ENCODE assay signal across 8 mouse cellular contexts in genomic region chr9:32695492-32696190, GRCm38 (mm10). TPM values are rescaled to one million over a fixed set of nuclear protein-coding genes. Genes with fewer than 3 reads are reported as not detected.
DNase-seq lines count a peak whose midpoint lies in the region; ATAC-seq and TF ChIP-seq lines count a peak whose summit lies in the region.

No protein-coding gene starts in this region.

- H3K9ac ChIP-seq in embryonic facial prominence, embryonic 15.5 days, result peak overlapping the region; percentile 67
- peak overlapping the region; percentile 80 for H3K9ac ChIP-seq in kidney, embryonic 14.5 days (ENCODE audit: low read depth, low read length)
- H3K9ac ChIP-seq in limb, embryonic 14.5 days (ENCODE audit: low read depth, low read length, severe bottlenecking), result peak overlapping the region; percentile 72
- H3K9ac ChIP-seq in midbrain, embryonic 16.5 days (ENCODE audit: low read depth, low read length), result peak overlapping the region; percentile 49

- H3K4me1 ChIP-seq in bone marrow, adult 2 months (ENCODE audit: control insufficient read depth, insufficient read depth, low read length), result peaks cover 4% of the 10 kb centered on the region; the same call in 1 of the 2 replicates
- H3K4me1 ChIP-seq in embryonic facial prominence, embryonic 15.5 days, result peaks cover 11% of the 10 kb centered on the region
- peaks cover 4% of the 10 kb centered on the region; the same call in 1 of the 2 replicates for H3K4me1 ChIP-seq in kidney, embryonic 14.5 days (ENCODE audit: control insufficient read depth, insufficient read depth, low read length)
- H3K4me1 ChIP-seq in limb, embryonic 14.5 days (ENCODE audit: control insufficient read depth, insufficient read depth, low read length), result peaks cover 12% of the 10 kb centered on the region
- H3K4me1 ChIP-seq in midbrain, embryonic 16.5 days (ENCODE audit: control insufficient read depth, insufficient read depth, low read length), result peaks cover 8% of the 10 kb centered on the region
- H3K4me1 ChIP-seq in spleen, adult 2 months (ENCODE audit: control insufficient read depth, insufficient read depth, insufficient read length), result peaks cover 4% of the 10 kb centered on the region; the same call in 1 of the 2 replicates

- TF ChIP-seq CTCF in bone marrow, adult 2 months (IDR thresholded peaks at IDR 0.05; ENCODE audit: control insufficient read depth, insufficient read depth, low read length), result no peak
- TF ChIP-seq CTCF in spleen, adult 2 months (IDR thresholded peaks at IDR 0.05; ENCODE audit: extremely low read depth, insufficient read depth, insufficient read length, insufficient replicate concordance), result no peak

- under 1% methylated on average over 64 of the region's 67 CpGs for WGBS in bone marrow, adult 2 months
- WGBS in embryonic facial prominence, embryonic 15.5 days, result under 1% methylated on average over 67 of the region's 67 CpGs
- WGBS in kidney, embryonic 14.5 days, result under 1% methylated on average over 63 of the region's 67 CpGs
- under 1% methylated on average over 45 of the region's 67 CpGs for WGBS in limb, embryonic 14.5 days
- WGBS in midbrain, embryonic 16.5 days, result under 1% methylated on average over 63 of the region's 67 CpGs
- WGBS in spleen, adult 2 months, result under 1% methylated on average over 67 of the region's 67 CpGs

- no peaks in the 10 kb centered on the region for H3K27me3 ChIP-seq in embryonic facial prominence, embryonic 15.5 days
- no peaks in the 10 kb centered on the region for H3K27me3 ChIP-seq in kidney, embryonic 14.5 days (ENCODE audit: control insufficient read depth, insufficient read depth, low read length)
- H3K27me3 ChIP-seq in limb, embryonic 14.5 days (ENCODE audit: control insufficient read depth, insufficient read depth, low read length), result no peaks in the 10 kb centered on the region
- peaks cover 61% of the 10 kb centered on the region for H3K27me3 ChIP-seq in midbrain, embryonic 16.5 days (ENCODE audit: control insufficient read depth, insufficient read depth, low read depth, low read length)
- no peaks in the 10 kb centered on the region for H3K27me3 ChIP-seq in spleen, adult 2 months (ENCODE audit: control insufficient read depth, insufficient read depth, low read length)

- peak; percentile 97 for DNase-seq in A20 (ENCODE audit: low read depth, low spot score)
- DNase-seq in heart, adult 9 months (ENCODE audit: low spot score in 2 of 2), result peak; percentile 98
- DNase-seq in limb, embryonic 14.5 days (ENCODE audit: low spot score), result peak; percentile 90
- peak; percentile 85 to 98 for DNase-seq in spleen, adult 2 months (ENCODE audit: low read depth in 1 of 2, low spot score in 2 of 2)

- no peaks in the 10 kb centered on the region for H3K9me3 ChIP-seq in embryonic facial prominence, embryonic 15.5 days (replicated peaks)
- H3K9me3 ChIP-seq in kidney, embryonic 14.5 days (ENCODE audit: control insufficient read depth, low read length), result no peaks in the 10 kb centered on the region
- no peaks in the 10 kb centered on the region for H3K9me3 ChIP-seq in limb, embryonic 14.5 days (ENCODE audit: control insufficient read depth, low read length)
- no peaks in the 10 kb centered on the region for H3K9me3 ChIP-seq in midbrain, embryonic 16.5 days (replicated peaks; ENCODE audit: control insufficient read depth, low read length, poor library complexity, severe bottlenecking)

- TF ChIP-seq POLR2A in bone marrow, adult 2 months (IDR thresholded peaks at IDR 0.05; ENCODE audit: borderline replicate concordance, control insufficient read depth, low read depth, low read length), result peak; percentile 95
- TF ChIP-seq POLR2A in limb, embryonic 14.5 days (IDR thresholded peaks at IDR 0.05; ENCODE audit: borderline replicate concordance, extremely low read depth, insufficient read depth, insufficient read length), result 0 out of 2 replicates have a peak, but pooled peaks have one; percentile 30
- TF ChIP-seq POLR2A in spleen, adult 2 months (IDR thresholded peaks at IDR 0.05; ENCODE audit: low read depth, low read length), result peak; percentile 98

- H3K4me2 ChIP-seq in embryonic facial prominence, embryonic 15.5 days (replicated peaks), result peak overlapping the region; percentile 84
- peak overlapping the region; percentile 94 for H3K4me2 ChIP-seq in kidney, embryonic 14.5 days (replicated peaks; ENCODE audit: low read depth, low read length)
- peak overlapping the region; percentile 82 for H3K4me2 ChIP-seq in limb, embryonic 14.5 days (replicated peaks; ENCODE audit: low read depth, low read length, severe bottlenecking)
- peak overlapping the region; percentile 98 for H3K4me2 ChIP-seq in midbrain, embryonic 16.5 days (ENCODE audit: low read length)

- H3K27ac ChIP-seq in bone marrow, adult 2 months (ENCODE audit: control insufficient read depth, insufficient read depth, low read depth, low read length, poor library complexity), result peak overlapping the region; percentile 96
- H3K27ac ChIP-seq in embryonic facial prominence, embryonic 15.5 days (replicated peaks), result peak overlapping the region; percentile 92
- H3K27ac ChIP-seq in kidney, embryonic 14.5 days (ENCODE audit: low read depth, low read length), result peak overlapping the region; percentile 86
- H3K27ac ChIP-seq in limb, embryonic 14.5 days (replicated peaks; ENCODE audit: low read depth, low read length), result peak overlapping the region; percentile 90
- H3K27ac ChIP-seq in midbrain, embryonic 16.5 days (ENCODE audit: low read length), result peak overlapping the region; percentile 50; the same call in 1 of the 2 replicates
- H3K27ac ChIP-seq in spleen, adult 2 months (ENCODE audit: insufficient read depth, low read length), result peak overlapping the region; percentile 99

- H3K36me3 ChIP-seq in embryonic facial prominence, embryonic 15.5 days, result no peaks in the 10 kb centered on the region
- H3K36me3 ChIP-seq in kidney, embryonic 14.5 days (ENCODE audit: control insufficient read depth, insufficient read depth, low read length), result peaks cover 3% of the 10 kb centered on the region; the same call in 1 of the 2 replicates
- H3K36me3 ChIP-seq in limb, embryonic 14.5 days (ENCODE audit: control insufficient read depth, insufficient read depth, low read length), result no peaks in the 10 kb centered on the region
- H3K36me3 ChIP-seq in midbrain, embryonic 16.5 days (ENCODE audit: control insufficient read depth, insufficient read depth, low read length), result no peaks in the 10 kb centered on the region
- H3K36me3 ChIP-seq in spleen, adult 2 months (ENCODE audit: control insufficient read depth, insufficient read depth, low read length), result peaks cover 12% of the 10 kb centered on the region

- peak; percentile 98 for ATAC-seq in embryonic facial prominence, embryonic 15.5 days (ENCODE audit: insufficient number of reproducible peaks, low FRiP score, low TSS enrichment, low read depth)
- ATAC-seq in kidney, embryonic 14.5 days (ENCODE audit: low FRiP score, low TSS enrichment), result peak; percentile 99
- peak; percentile 97 for ATAC-seq in limb, embryonic 14.5 days (ENCODE audit: low FRiP score, low read depth)
- peak; percentile 96 for ATAC-seq in midbrain, embryonic 16.5 days

- H3K4me3 ChIP-seq in bone marrow, adult 2 months (replicated peaks; ENCODE audit: control insufficient read depth, low read depth, low read length), result peak overlapping the region; percentile 92
- peak overlapping the region; percentile 71 for H3K4me3 ChIP-seq in embryonic facial prominence, embryonic 15.5 days (replicated peaks)
- H3K4me3 ChIP-seq in kidney, embryonic 14.5 days (ENCODE audit: low read length), result peak overlapping the region; percentile 73
- H3K4me3 ChIP-seq in limb, embryonic 14.5 days (replicated peaks; ENCODE audit: low read length), result peak overlapping the region; percentile 70
- H3K4me3 ChIP-seq in midbrain, embryonic 16.5 days (ENCODE audit: low read depth, low read length), result peak overlapping the region; percentile 69
- H3K4me3 ChIP-seq in spleen, adult 2 months (ENCODE audit: extremely low read depth, insufficient read depth, insufficient read length), result peak overlapping the region; percentile 90

RNA-seq across cellular contexts. Expression of gene Ets1, which starts 59.6 kb away (rescaled TPM):
- polyA plus RNA-seq in bone marrow, adult 2 months (2011; ENCODE audit: insufficient read depth, insufficient read length, low replicate concordance, missing spikeins), result 23.5 and 34.5 TPM in 2 replicates
- polyA plus RNA-seq in embryonic facial prominence, embryonic 15.5 days (2015; fragmentation: Nextera tagmentation; extraction: Ambion mirVana), result 39.4 and 41.7 TPM in 2 replicates
- 26.2 and 58.0 TPM in 2 replicates for polyA plus RNA-seq in kidney, embryonic 14.5 days (2014; fragmentation: Nextera tagmentation; extraction: Ambion mirVana)
- polyA plus RNA-seq in limb, embryonic 14.5 days (2012; rRNA removed), result 21.3 and 23.6 TPM in 2 replicates
- 34.3 and 38.8 TPM in 2 replicates for polyA plus RNA-seq in limb, embryonic 14.5 days (2014; fragmentation: Nextera tagmentation; extraction: Ambion mirVana)
- 17.5 and 19.3 TPM in 2 replicates for polyA plus RNA-seq in midbrain, embryonic 16.5 days (2015; fragmentation: Nextera tagmentation; extraction: Ambion mirVana)
- 115 and 129 TPM in 2 replicates for polyA plus RNA-seq in spleen, adult 2 months (2012; rRNA removed)

Comparison
In these comparisons a context has a peak if more than half of its experiments do, and no peak if none do; other contexts are left out.
1. Peak in every context shown above with its lines: DNase-seq, ATAC-seq, H3K4me3 ChIP-seq and H3K27ac ChIP-seq.
2. POLR2A ChIP-seq: peak in every context shown above with its lines; median percentile 98 in spleen, adult 2 months; 95 in bone marrow, adult 2 months; 30 in limb, embryonic 14.5 days.